Mouse (Mus musculus) kidney, adult 2 months (tissue): Measurements from ENCODE around the gene Eef1akmt2.

Experiments
- CTCF ChIP-seq: fragments of 200-500 bp; conservative IDR thresholded peaks from 2 replicates; pipeline ENCODE4 v1.5.1; 2011; ENCODE audit warnings: low read depth, mild to moderate bottlenecking, control low read depth, low read length, moderate library complexity, mixed read lengths; ENCODE audit not compliant: insufficient read depth, insufficient read length
- POLR2A ChIP-seq: fragments of 200-500 bp; IDR thresholded peaks from one replicate; pipeline ENCODE4 v1.6.1; 2011; ENCODE audit warnings: low read depth, low read length, control low read depth

DNA sequence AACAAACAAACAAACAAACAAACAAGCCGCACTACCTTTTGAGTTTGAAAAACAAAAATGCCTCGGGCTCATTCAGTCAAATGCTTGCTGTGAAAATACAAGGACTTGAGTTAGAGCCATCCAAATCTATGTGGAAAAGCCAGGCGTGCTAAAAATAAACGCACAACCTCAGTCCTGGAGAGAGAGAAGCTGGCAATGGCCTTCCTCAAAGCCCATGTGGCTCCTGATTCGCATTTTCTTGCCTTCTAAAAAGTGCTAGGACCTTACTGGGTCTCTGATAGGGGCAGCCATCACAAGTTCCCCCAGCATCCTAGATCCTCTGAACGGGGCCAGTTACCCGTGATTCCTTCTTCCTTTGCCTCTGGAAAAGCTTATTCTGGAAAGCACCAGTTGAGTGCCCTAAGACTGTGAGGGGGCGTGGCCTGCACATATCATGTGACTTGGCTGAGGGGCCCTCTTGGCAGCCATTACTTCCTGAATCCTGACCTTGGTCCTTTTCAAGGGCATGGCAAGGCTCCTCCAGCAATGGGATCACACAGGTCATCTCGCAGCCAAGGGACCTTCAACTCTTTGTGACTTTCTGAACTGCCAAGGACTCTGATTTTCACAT lies 43.8 kb upstream of the Eef1akmt2 start:
- TF ChIP-seq CTCF (no peak), POLR2A (no peak)
